Mouse (Mus musculus): ENCODE results near the gene Upf1. TPM values are rescaled to one million over a fixed set of nuclear protein-coding genes. Genes with fewer than 3 reads are reported as not detected.

Gene Upf1
- 10 to 100 TPM; 29.8 to 31.1 TPM for total RNA-seq (2021)
- long read RNA-seq, experiment 1, full-length matches to known transcripts = 51 of 69 reads
- long read RNA-seq, experiment 1, partial matches to known transcripts = 17 of 69 reads
- long read RNA-seq, experiment 1, other reads (novel, unspliced or antisense) = 1 of 69 reads
- long read RNA-seq, experiment 2, full-length matches to known transcripts = 28 of 47 reads
- long read RNA-seq, experiment 2, partial matches to known transcripts = 12 of 47 reads
- long read RNA-seq, experiment 2, other reads (novel, unspliced or antisense) = 7 of 47 reads

DNA sequence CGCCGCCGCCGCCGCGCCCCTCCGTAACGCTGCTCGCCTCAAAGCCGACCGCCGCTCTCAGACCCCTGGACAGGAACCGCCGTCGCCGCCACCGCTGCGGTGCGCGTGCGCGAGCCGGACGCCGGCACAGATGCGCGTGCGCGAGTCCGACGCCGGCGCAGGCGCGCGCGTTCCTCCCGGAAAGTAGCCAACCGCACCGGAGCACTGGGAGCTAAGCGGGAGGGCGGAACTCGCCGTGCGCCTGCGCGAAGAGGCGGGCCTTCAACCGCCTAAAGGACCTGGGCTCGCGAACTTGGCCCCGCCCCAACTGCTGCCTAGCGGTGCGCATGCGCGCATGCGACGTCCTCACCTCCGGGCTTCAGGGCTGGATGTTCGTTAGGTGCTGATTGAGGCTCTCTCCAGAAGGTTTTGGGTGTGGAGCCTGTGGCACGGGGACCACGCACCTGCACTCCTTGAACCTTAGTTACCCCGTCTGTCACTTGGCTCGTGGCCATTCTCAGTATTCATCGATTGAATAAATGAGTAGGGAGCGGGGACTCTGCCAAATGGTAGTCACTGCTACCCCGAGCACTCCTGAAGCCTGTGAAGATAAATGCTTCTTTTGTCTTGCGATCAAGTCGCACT, at the start of gene Upf1:
Upf1 (minus strand) TSS at position 85 of the 624 bp plus-strand sequence.
- DNase-seq (ENCODE audit: low spot score) = peak; percentile 99

DNA sequence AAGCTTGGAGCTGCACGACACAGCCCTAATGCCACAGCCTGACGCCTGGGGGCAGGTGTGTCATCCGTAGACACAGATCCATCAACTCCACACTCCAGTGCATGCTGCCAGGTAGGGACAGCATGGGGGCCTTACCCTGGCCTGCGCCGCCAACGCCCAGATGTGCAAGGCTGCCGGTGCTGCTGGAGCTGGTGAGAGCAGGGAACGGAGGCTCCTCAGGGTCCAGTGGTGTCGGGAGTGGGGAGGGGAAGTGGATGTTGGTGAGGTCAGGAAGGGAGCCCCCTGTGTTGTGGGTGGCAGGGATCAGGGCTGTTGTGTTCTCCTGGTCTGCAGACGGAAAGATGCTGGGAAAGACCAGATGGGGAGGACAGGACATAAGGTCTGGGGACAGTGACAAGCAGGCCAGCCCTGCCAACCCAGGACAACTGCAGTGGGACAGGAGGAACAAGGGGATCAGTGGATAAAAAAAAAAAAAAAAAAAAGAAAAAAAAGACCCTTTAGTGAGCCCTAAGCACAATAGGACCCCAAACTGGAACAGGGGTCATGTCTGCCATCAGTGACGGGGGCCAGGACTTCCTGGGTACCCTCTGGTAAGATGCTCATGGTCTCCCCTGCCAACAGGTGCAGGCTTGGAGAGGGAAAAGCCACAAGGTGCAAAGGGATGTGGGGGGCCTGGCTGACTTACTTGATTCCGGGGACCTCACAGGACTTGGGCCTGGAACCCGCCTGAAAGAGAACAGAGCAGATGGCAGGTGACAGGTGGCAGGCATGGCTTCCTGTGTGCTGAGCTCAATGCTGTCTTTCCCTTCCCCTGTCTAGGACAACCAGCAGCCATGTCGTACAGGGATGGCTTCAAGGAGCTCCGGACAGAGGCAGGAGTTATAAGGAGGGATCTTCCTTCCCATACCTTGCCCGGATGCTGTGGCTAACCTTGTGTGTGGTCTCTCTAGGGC, 44.8 kb upstream of the Upf1 start:
- DNase-seq (ENCODE audit: low spot score) = no peak

DNA sequence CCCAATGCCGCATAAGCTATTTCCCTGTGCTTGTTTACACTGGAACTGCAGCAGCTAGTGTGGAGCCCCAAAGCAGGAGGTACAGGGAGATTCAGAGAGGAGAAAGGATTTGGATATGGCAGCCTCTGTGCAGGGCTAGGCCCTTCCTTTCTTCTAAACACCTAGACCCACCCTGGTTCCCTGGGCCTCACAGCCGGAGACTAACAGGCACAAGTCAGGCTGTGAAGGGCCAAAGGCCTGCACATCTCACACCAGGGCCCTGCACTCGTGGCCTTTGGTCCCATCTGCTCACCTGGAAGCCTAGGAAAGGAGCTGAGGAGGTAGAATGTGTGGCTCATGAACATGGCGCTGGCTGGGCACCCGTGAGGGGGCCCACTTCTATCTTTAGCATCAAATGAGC, 43.1 kb upstream of the Upf1 start:
- no peak for DNase-seq (ENCODE audit: low spot score)

DNA sequence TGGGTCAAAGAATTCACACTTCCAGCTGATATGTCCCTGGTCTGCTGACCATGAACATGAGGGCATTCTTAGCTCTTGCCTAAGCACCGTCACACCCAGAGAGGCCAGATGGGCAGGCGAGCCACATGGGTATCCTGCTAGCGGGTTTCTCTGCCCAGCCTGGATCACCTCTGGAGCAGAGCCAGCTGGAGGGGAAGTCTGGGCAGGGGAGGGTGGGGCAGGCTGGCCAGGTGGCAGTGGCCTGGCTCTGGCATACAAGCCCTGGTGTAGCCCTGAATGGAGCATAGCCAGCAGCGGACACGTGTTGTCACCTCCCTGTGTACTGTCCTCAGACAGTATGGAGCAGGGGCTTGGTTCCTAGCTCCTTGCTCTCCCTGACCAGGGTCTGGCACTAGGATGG, 42.6 kb upstream of the Upf1 start:
- DNase-seq (ENCODE audit: low spot score) = peak; percentile 84

DNA sequence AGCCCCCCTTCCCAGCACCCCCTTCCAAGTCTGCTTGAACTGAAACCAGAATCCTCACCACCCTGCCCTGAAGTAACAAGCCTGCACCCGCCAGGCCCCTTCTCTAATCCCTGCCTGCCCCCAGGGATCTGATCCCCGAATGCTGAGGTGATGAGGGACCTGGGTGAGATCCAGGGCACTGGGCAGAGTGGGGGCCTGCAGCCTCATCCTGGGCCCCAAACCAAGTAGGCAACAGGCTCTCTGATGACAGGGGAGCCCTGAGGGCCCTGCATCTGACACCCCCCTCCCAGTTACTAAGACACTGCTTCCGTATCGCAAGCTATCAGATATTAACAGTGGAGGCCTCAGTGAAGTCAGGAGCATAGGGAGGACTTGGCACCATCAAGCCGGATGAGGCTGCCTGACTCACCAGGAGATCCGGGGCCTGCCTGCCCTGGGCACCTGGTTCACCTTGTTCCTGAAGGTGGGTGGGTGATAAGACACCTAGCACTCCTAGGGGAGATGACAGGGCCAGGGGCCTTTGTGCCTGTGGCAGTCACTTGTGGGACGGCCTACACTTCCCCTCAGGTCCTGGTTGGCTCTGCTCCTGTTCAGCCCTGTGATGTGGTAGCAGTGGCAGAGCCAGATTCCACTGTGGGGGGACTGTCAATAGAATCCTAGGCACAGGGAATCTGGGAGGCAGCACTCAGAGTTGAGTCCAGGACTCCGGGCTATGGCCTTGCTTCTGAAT, 41.4 kb upstream of the Upf1 start:
- no peak for DNase-seq (ENCODE audit: low spot score)

DNA sequence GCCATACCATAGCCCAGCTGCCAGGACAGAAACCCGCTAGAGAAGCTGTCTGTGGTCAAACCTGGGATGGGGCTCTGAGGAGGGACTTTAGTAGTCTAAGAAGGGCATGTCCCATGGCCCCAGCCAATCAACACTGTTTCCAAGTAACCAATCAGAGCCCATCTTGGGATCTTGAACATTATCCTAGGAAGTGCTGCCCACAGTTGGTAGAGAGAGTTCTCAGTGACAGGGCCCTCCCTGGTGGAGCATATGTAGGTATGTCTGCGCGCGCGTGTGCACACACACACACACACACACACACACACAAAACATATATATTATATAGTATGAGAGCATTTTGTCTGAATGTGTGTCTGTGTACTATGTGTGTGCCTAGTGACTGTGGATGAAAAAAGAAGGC, 40.0 kb upstream of the Upf1 start:
- no peak for DNase-seq (ENCODE audit: low spot score)

DNA sequence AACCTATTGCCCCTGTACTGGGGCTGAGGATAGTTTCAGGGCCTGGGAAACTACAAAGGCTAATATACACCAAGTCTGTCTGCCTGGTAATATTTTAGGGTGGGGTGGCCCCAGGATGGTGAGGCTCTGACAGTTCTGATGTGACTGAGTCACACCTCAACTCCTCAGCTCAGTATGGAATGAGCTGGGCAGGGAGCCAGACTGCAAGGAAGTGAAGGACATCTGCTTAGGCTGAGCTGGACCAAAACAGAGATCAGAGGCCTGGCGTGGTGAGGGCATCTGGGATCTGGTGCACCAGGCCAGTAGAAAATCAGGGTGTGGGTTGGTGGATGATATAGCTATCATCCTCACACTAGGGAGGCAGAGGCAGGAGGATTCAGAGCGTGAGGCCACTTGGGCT, 36.6 kb upstream of the Upf1 start:
- no peak for DNase-seq (ENCODE audit: low spot score)

DNA sequence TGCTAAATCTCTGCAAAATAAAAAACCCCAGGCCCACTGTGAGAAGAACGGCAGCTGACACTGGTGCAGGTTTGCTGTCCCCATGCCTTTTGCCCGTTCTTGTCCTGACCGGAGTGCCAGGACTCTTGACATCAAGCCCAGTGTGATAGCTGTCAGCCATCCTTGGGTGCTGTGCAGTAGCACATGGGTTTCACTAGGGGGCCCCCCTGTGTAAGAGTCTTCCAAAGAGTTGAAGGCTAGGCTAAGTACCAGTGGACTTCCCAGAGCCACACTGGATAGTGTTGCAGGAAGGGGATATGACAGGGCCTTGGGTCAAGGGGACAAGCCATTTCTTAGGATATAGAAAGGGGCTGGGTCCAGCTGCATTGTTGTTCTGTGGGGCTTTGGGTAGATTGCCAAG, 30.2 kb upstream of the Upf1 start:
- peak; percentile 87 for DNase-seq (ENCODE audit: low spot score)

DNA sequence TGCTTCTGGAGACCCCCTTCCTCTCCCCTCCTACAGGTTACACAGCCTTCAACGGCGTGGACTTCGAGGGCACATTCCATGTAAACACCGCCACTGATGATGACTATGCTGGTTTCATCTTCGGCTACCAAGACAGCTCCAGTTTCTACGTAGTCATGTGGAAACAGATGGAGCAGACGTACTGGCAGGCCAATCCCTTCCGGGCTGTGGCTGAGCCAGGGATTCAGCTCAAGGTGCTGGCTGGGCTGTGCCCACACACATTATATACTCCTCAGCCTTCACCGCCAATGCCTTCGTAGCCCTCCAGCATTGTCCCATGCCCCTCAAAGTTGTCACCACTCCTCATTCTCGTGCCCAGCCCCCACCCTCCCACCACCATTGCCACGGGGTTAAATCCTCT, 27.0 kb upstream of the Upf1 start:
- no peak for DNase-seq (ENCODE audit: low spot score)

DNA sequence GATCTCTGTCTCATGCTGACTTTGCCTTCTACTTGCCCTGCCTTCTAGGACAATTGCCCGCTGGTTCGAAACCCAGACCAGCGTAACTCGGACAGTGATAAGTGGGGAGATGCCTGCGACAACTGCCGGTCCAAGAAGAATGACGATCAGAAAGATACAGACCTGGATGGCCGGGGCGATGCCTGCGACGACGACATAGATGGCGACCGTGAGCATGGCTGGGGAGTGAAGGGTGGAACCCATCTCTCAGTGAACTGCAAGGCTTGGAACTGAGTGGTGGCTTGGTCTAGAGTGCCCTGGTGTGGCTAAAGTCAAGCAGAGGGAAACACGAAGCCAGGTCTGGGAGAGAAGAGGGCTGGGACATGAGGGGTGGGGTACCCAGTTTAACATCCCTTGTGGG, 24.0 kb upstream of the Upf1 start:
- DNase-seq (ENCODE audit: low spot score) = no peak

DNA sequence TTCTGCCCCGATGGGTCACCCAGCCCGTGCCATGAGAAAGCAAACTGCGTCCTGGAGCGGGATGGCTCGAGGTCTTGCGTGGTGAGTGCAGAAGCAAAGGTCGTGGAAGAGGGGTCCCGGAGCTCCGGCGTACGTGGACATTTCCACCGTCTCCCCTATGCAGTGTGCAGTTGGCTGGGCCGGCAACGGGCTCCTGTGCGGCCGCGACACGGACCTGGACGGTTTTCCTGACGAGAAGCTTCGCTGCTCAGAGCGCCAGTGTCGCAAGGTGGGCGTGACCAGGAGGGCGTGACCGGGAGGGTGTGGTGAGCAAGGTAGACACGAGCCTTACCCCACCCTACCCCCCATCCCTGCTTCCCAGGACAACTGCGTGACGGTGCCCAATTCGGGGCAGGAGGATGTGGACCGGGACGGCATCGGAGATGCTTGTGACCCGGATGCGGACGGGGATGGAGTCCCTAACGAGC, 23.2 kb upstream of the Upf1 start:
- DNase-seq (ENCODE audit: low spot score) = no peak

DNA sequence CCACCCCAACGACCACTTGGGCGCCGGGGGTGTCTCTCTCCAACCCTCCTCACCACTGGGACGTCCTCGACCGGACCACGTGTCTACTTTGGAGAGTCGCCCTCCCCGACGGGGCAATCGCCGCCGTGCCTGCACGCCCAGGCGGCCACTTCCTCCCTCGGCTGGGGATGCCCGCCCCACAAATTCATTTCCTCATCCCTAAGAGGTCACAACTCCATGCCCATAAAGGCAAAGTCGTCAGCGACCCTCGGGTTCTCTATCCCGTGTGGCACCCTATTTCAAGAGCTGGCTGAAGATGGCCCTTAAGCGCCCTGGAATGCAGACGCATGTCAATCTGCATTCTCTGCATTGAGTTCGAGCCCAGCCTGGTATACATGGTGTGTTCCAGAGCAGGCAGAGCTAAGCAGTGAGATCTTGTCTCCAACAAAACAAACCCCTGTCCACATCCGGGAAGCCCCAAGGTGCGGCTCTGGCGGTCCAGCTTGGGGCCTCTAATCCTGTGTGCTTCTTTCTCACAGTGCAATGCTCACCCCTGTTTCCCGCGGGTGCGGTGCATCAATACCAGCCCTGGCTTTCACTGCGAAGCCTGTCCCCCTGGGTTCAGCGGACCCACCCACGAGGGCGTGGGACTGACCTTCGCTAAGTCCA, 22.3 kb upstream of the Upf1 start:
- DNase-seq (ENCODE audit: low spot score) = no peak

DNA sequence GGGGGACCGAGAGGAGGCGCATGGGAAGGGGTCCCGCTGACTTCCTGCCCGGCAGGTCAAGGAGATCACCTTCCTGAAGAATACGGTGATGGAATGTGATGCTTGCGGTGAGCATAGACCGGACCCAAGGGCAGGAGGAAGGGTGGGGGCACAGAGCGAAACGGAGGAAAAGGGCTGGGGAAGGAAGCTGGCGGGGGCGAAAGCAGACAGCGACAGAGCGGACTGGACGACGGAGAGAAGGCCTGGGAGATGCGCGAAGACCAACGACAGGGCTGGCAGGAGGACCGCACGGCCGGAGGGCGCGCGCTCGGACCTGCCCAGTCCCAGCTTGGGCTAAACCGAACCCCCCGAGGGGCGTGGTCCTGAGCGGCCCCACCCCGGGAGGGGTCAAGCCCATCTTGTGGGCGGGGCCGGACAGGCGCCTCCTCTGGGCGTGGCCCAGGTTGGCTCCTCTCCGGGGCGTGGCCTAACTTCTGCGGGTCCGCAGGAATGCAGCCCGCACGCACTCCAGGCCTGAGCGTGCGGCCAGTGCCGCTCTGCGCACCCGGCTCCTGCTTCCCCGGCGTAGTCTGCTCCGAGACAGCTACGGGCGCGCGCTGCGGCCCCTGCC, 21.3 kb upstream of the Upf1 start:
- peak; percentile 79 for DNase-seq (ENCODE audit: low spot score)

DNA sequence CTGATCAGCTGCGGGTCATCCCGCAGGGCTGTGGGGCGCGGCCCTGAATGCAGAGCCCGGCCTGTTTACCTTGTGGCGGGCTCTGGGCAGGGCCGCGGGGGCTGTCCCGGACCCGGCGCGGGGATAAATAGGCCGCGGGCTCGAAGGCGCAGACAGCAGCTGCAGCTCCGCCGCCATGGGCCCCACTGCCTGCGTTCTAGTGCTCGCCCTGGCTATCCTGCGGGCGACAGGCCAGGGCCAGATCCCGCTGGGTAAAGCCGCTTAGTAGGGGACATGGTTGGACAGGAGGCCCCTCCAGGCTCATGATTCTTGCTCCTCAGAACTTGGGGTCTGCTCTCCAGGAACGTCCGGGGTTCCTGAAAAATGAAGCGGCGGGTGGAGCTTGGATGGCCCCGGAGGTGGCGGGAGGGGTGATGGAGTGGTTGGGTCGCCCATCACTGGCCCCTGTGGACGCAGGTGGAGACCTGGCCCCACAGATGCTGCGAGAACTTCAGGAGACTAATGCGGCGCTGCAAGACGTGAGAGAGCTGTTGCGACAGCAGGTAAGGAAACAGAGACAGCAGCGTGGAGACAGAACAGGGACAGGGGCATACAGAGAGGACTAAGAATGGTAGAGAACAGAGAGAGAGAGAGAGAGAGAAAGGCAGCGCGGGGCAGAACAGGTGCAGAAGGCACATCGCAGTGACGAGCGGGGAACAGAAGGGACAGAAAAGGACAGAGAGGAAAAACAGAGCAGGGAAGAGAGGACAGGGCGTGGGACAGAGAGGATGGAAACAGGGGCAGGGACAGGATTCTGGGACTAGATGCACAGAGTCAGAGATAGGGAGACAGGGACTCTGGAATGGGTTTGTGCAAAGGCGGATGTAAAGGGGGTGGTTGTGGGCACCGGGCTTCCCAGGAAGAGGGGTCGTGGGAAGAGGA, 20.6 kb upstream of the Upf1 start, which contains the start of gene Comp:
Comp (plus strand) TSS at position 162 of the 921 bp plus-strand sequence.
- no peak for DNase-seq (ENCODE audit: low spot score)

DNA sequence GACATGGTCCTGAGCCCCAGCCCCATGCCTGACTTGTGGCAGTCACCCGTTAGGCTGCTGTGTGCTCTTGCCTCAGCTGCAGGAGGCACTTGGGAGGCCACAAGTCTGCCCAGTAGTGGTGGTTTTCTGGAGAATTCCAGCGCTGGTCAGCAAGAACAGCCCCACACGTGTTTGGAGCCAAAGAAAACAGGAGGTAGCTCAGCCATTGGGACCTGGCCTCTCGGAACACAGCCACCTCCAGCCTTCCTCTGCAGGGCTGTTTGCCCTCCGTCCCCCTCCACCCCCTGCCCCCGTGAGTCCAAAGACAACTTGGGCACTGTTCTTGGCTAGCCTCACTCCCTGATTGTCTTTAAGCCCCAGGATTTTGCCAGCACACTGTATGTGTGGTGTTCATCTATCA, 18.9 kb upstream of the Upf1 start:
- no peak for DNase-seq (ENCODE audit: low spot score)

DNA sequence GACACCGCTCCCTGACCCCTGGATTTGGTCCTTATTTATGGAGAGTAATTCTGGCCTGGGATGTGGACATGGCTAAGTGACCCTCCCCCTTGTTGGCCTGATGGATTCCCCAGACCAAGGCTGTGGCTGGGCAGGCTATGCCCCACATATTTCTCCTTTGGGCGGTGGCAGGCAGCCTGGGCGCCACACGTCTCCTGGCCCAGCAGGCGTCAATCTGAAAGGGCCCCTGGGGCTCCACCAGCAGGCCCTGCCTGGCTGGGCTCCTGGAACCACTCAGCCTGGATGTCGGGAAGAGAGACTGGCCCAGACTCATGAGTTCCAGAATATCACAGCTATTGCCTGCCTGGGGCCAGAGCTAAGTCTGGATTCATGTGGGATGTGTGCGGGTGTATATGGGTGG, 17.4 kb upstream of the Upf1 start:
- no peak for DNase-seq (ENCODE audit: low spot score)

DNA sequence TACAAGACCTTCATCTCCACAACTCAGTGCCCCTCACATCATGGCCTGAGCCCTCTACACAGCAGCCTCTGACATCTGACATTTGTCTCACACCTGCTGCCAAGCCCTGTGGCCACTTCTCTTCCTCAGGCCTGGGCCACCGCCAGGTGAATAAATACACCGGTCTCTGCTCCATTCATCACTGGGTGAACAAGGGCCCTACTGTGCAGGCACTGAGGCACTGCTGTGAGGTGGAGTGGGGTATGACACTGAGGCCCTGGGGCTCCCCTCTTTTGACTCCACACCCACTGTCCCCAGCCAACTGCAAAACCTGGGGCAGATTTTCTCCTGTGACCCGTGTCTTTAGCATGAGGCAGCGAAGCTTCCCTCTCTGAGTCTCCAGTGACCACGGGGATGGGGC, 13.5 kb upstream of the Upf1 start:
- no peak for DNase-seq (ENCODE audit: low spot score)

DNA sequence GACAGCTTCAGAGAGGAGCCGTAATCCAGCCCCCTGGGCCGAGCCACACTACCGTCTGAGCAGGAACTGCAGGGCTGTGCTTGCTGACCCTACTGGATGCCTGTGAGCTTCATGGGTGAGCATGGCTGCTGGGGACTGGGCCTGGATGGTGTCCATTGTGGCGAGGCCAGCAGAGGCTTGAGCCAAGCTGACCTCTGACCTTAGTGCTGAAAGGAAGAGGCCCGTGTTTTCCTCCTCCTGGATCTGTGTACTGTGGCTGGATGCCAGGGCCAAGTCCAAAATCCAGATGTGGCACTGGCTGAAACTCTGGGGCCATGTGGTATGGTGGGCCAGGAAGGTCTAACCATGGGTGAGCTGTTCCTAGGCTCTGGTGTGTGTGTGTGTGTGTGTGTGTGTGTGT, 11.0 kb upstream of the Upf1 start:
- no peak for DNase-seq (ENCODE audit: low spot score)

DNA sequence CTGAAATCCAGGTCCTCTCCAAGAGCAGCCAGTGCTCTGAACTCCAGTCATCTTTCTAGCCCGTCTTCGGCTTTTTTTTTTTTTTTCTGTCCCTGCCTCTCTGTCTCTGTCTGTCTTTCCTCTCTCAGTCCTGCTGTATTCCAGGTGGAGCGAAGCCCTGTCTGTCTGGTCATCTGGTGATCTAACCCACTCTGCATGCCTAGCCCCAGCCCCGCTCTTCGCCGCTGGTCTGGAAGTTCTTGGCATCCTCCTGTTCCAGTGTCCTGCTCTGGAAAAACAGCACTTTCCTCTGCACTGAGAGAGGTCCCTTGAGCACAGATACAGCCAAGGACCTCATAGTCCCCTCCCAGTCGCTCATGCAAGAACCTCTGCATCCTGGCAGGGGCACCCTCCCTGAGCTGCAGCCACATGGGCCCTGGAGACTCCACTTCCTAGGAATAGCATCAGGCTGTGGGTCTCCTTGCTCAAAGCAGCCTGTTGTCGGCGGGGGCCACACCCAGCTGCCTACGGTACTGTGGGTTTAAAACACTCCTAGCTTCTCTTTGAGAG, 8.5 kb upstream of the Upf1 start:
- DNase-seq (ENCODE audit: low spot score) = no peak

Measured in gastrocnemius, adult 18-20 months (tissue).